Mouse (Mus musculus): ENCODE measurements around the gene Macrod1. TPM values are rescaled to one million over a fixed set of nuclear protein-coding genes. Genes with fewer than 3 reads are reported as not detected.

Gene Macrod1
- 11.3 and 12.2 TPM in 2 replicates for polyA plus RNA-seq (2016; fragmentation: Nextera tagmentation; extraction: Ambion mirVana)

DNA sequence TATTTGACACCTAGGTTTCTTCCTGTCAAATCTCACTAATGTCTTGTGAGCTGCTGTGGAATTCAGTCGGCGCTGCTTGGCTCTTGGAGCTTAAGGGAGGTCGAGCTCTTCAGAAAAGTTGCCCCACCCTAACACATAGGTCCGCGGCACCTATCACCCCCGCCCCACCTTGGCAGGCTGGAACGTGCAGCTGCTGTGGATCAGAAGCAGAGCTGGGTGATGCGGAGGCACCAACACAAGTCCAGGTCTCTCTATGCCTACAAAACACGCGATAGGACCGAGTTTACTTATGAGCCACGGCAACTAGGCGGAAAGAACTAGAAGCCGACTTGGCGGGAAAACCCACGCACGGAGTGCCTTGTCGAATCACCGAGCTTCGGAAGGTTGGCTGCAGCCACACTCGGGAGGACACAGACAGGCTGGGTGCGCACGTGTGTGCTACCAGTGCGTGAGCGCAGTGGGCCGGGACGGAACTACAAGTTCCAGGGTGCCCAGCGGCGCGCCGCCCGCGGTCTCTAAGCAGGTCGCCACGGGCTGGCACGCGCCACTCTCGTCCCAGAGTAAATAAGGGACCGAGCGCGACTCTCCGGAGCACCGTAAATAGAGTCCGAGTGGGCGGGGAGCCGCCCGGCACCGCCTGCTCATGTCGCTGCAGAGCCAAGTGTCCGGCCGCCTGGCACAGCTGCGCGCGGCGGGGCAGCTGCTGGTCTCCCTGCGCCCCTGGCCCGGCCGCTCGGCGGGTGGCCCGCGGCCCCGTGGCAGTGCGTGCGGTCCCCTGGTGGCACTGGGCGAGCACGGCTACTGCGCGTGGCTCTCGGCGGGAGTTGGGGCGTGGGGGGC is at the start of gene Macrod1:
Macrod1 (plus strand) TSS at position 563 of the 840 bp plus-strand sequence.
- WGBS: under 1% methylated on average over 72 of the region's 72 CpGs
- H3K27me3 ChIP-seq: peaks cover 7% of the 10 kb centered on the region; the same call in 1 of the 2 replicates

GRCm38 (mm10) chr19:7006892-7007593 is 49.6 kb upstream of the Macrod1 start:
- Histone ChIP-seq H3K36me3 (no peaks in the 10 kb centered on the region), H3K9ac (no peak overlapping the region), H3K4me3 (no peak overlapping the region), H3K27me3 (no peaks in the 10 kb centered on the region), H3K4me1 (no peaks in the 10 kb centered on the region), H3K27ac (no peak overlapping the region), H3K9me3 (no peaks in the 10 kb centered on the region), H3K4me2 (replicated peaks) (no peak overlapping the region)
- no peak for ATAC-seq (ENCODE audit: insufficient number of reproducible peaks, insufficient read depth, low FRiP score, low TSS enrichment)
- 86% methylated on average over 9 of the region's 9 CpGs for WGBS

More for the DNA sequence above, at the start of gene Macrod1:
- Histone ChIP-seq H3K4me2 (replicated peaks) (peak within 1 kb of the TSS; percentile 100), H3K9me3 (no peaks in the 10 kb centered on the region), H3K4me3 (peak within 1 kb of the TSS; percentile 67), H3K27ac (no peak within 1 kb of the TSS), H3K9ac (peak within 1 kb of the TSS; percentile 64), H3K36me3 (no peaks in the 10 kb centered on the region), H3K4me1 (peaks cover 23% of the 10 kb centered on the region)
- ATAC-seq (ENCODE audit: insufficient number of reproducible peaks, insufficient read depth, low FRiP score, low TSS enrichment): peak; percentile 45

- Histone ChIP-seq H3K9me3 (no peaks in the 10 kb centered on the region), H3K36me3 (peaks cover 15% of the 10 kb centered on the region), H3K27me3 (no peaks in the 10 kb centered on the region), H3K9ac (no peak overlapping the region), H3K4me3 (no peak overlapping the region), H3K27ac (no peak overlapping the region), H3K4me2 (replicated peaks) (no peak overlapping the region), H3K4me1 (no peaks in the 10 kb centered on the region)
- 82% methylated on average over 4 of the region's 4 CpGs for WGBS
- ATAC-seq (ENCODE audit: insufficient number of reproducible peaks, insufficient read depth, low FRiP score, low TSS enrichment): no peak
Measured at GRCm38 (mm10) chr19:7012426-7012825, 44.2 kb upstream of the Macrod1 start.

- no peak overlapping the region for H3K27ac ChIP-seq
- H3K36me3 ChIP-seq: peaks cover 20% of the 10 kb centered on the region
- no peak overlapping the region for H3K9ac ChIP-seq
- no peak overlapping the region for H3K4me3 ChIP-seq
- no peak overlapping the region for H3K4me2 ChIP-seq (replicated peaks)
- no peaks in the 10 kb centered on the region for H3K4me1 ChIP-seq
- no peak for ATAC-seq (ENCODE audit: insufficient number of reproducible peaks, insufficient read depth, low FRiP score, low TSS enrichment)
- WGBS: 85% methylated on average over 9 of the region's 9 CpGs
- H3K27me3 ChIP-seq: no peaks in the 10 kb centered on the region
- no peaks in the 10 kb centered on the region for H3K9me3 ChIP-seq
Measured at GRCm38 (mm10) chr19:7013984-7014383, 42.6 kb upstream of the Macrod1 start.

- no peaks in the 10 kb centered on the region for H3K27me3 ChIP-seq
- H3K4me3 ChIP-seq: no peak overlapping the region
- no peak overlapping the region for H3K4me2 ChIP-seq (replicated peaks)
- 88% methylated on average over 20 of the region's 20 CpGs for WGBS
- H3K9me3 ChIP-seq: no peaks in the 10 kb centered on the region
- peaks cover 27% of the 10 kb centered on the region for H3K36me3 ChIP-seq
- H3K4me1 ChIP-seq: no peaks in the 10 kb centered on the region
- no peak overlapping the region for H3K27ac ChIP-seq
- H3K9ac ChIP-seq: no peak overlapping the region
- no peak for ATAC-seq (ENCODE audit: insufficient number of reproducible peaks, insufficient read depth, low FRiP score, low TSS enrichment)
Measured at GRCm38 (mm10) chr19:7014481-7015135, 42.0 kb upstream of the Macrod1 start.

DNA sequence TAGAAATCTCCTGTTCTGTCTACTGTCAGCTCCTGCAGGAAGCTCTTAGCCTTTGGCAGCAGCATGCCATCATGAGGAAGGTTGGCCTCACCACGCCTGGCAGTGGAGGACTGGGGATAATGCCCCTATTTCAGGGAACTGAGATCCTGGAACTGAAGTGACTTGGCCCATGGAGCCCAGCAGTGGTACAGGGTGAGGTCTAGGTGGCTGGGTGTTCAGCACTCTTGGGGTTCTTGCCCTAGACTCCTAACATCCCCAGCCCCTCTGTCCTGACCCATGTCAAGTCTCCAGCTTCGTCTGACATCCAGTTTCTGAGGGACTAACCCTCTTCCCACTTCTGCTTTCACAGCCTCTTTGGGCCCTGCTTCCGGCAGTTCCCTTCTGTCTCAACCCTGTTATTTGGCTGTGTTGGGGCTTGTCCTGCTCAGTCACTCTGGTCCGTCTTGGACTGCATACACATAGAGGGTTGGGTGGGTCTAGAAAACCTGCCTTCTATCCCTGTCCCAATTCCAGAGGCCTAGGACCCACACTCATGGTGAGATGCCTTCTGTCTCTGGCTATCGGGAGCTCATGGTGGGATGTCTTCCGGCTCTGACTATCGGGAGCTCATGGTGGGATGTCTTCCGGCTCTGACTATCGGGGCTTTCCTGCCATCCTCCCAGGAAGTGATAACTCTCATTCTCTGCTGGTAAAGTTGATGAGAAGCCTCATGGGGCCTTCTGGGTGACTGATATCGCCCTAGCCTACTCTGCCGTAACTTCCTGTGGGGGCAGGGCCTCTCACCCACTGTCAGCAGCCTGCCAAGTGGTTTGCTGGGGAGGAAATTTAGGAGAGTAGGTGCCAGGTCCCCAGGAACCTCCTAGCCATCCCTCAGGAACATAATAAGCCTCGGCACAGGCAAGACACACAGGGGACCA is 38.8 kb upstream of the Macrod1 start:
- H3K9ac ChIP-seq: no peak overlapping the region
- H3K4me2 ChIP-seq (replicated peaks): no peak overlapping the region
- ATAC-seq (ENCODE audit: insufficient number of reproducible peaks, insufficient read depth, low FRiP score, low TSS enrichment): no peak
- H3K27me3 ChIP-seq: no peaks in the 10 kb centered on the region
- H3K4me3 ChIP-seq: no peak overlapping the region
- no peaks in the 10 kb centered on the region for H3K9me3 ChIP-seq
- H3K36me3 ChIP-seq: peaks cover 58% of the 10 kb centered on the region
- no peaks in the 10 kb centered on the region for H3K4me1 ChIP-seq
- H3K27ac ChIP-seq: no peak overlapping the region
- WGBS: 84% methylated on average over 12 of the region's 12 CpGs

DNA sequence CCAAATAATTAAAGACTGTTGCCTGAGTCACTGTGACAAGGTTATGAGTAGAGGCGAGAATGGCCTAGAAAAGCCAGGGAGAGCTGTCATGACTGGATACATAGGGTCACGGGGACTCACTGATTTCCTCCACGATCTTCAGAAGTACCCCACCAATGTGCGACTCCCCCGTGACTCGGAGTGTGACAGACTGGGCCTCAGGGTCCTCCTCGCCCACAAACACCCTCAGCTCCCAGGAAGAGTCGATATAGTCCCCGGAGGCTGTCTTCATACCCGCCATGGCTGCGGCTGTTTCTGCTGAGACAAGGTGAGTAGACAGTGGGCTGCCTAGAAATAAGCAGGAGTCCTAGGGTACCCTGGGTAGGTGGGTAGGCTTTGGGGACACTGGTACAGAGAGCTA is 38.1 kb upstream of the Macrod1 start:
- no peak overlapping the region for H3K9ac ChIP-seq
- H3K27me3 ChIP-seq: no peaks in the 10 kb centered on the region
- peaks cover 62% of the 10 kb centered on the region for H3K36me3 ChIP-seq
- no peak overlapping the region for H3K4me2 ChIP-seq (replicated peaks)
- no peak overlapping the region for H3K4me3 ChIP-seq
- no peak overlapping the region for H3K27ac ChIP-seq
- H3K4me1 ChIP-seq: no peaks in the 10 kb centered on the region
- H3K9me3 ChIP-seq: no peaks in the 10 kb centered on the region
- ATAC-seq (ENCODE audit: insufficient number of reproducible peaks, insufficient read depth, low FRiP score, low TSS enrichment): no peak
- WGBS: 88% methylated on average over 11 of the region's 11 CpGs

DNA sequence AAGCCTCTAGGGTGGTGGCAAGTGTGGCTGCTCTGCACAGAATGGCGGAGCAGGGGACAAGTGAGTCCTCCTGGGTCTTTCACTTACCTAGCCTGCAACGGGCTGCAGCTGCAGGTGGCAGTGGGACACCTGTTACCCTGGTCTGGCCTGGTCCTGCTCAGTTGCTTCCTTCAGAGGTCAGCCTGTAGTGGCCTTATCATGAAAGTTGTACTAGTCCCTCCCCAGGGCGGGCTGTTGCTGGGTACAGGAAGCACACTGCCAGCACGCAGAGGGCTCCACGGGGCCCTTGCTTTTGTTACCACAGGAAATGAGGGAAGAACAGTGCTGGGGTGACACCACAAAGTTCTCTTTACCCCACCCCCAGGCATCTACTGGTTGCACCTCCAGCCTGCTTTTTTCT is 37.4 kb upstream of the Macrod1 start, which contains the start of gene Fermt3:
Fermt3 (minus strand) TSS at position 279 of the 400 bp plus-strand sequence.
- no peaks in the 10 kb centered on the region for H3K27me3 ChIP-seq
- H3K9ac ChIP-seq: no peak within 1 kb of the TSS
- WGBS: 83% methylated on average over 5 of the region's 5 CpGs
- H3K4me2 ChIP-seq (replicated peaks): no peak within 1 kb of the TSS
- 0 out of 2 replicates have a peak within 1 kb of the TSS, but pooled peaks have one; percentile 6 for H3K27ac ChIP-seq
- 0 out of 2 replicates have a peak, but pooled peaks have one; percentile 23 for ATAC-seq (ENCODE audit: insufficient number of reproducible peaks, insufficient read depth, low FRiP score, low TSS enrichment)
- no peaks in the 10 kb centered on the region for H3K4me1 ChIP-seq
- no peak within 1 kb of the TSS for H3K4me3 ChIP-seq
- peaks cover 61% of the 10 kb centered on the region for H3K36me3 ChIP-seq
- no peaks in the 10 kb centered on the region for H3K9me3 ChIP-seq

DNA sequence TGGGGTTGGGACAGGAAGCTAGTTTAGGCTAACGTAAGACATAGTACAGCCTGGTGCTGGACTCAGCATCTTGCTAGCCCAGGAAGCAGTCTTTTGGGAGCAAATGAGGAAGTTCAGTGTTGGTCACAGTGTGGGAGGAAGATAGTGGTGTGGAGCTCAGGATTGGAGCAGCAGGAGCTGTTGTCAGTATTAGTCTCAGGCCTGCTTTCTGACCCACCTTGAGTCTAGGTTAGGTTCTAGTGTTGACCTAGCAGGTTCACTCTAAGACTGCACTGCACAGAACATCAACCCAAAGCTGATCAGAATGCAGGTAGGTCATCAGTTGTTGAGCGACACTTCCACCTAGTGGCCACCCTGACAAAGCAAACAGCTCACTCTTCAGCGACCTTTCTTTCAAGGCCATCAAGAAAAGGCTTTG is 36.4 kb upstream of the Macrod1 start:
- ATAC-seq (ENCODE audit: insufficient number of reproducible peaks, insufficient read depth, low FRiP score, low TSS enrichment): no peak
- Histone ChIP-seq H3K4me1 (no peaks in the 10 kb centered on the region), H3K9ac (no peak overlapping the region), H3K36me3 (peaks cover 66% of the 10 kb centered on the region), H3K9me3 (no peaks in the 10 kb centered on the region), H3K4me3 (no peak overlapping the region), H3K27me3 (no peaks in the 10 kb centered on the region), H3K4me2 (replicated peaks) (no peak overlapping the region), H3K27ac (no peak overlapping the region)
- 52% methylated on average over 3 of the region's 3 CpGs for WGBS

GRCm38 (mm10) chr19:7029531-7029930 is 27.1 kb upstream of the Macrod1 start:
- H3K4me1 ChIP-seq: no peaks in the 10 kb centered on the region
- no peak overlapping the region for H3K4me3 ChIP-seq
- no peak overlapping the region for H3K4me2 ChIP-seq (replicated peaks)
- ATAC-seq (ENCODE audit: insufficient number of reproducible peaks, insufficient read depth, low FRiP score, low TSS enrichment): no peak
- H3K9me3 ChIP-seq: no peaks in the 10 kb centered on the region
- peaks cover 95% of the 10 kb centered on the region for H3K36me3 ChIP-seq
- WGBS: 94% methylated on average over 5 of the region's 5 CpGs
- no peak overlapping the region for H3K27ac ChIP-seq
- no peak overlapping the region for H3K9ac ChIP-seq
- H3K27me3 ChIP-seq: no peaks in the 10 kb centered on the region

DNA sequence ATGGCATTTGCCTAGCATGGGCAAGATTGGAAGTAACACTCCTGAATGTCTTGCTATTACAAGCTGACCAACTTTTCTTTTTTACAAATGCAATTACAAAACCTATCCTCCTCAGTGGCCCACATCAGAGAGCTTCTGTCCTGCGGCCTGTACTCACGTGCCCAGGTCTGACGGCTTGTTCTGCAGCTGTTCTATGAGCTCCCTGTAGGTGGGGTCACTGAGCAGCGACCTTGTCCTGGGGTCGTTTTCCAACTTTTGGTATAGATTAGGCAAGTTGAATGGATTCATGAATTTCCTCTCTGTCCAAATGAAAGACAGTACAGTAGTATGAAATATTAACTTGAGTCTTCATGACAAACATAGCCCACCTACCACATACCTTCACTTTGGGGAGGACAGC is 22.6 kb upstream of the Macrod1 start:
- H3K4me3 ChIP-seq: no peak overlapping the region
- H3K4me1 ChIP-seq: peaks cover 8% of the 10 kb centered on the region
- peaks cover 68% of the 10 kb centered on the region for H3K36me3 ChIP-seq
- WGBS: 91% methylated on average over 5 of the region's 5 CpGs
- ATAC-seq (ENCODE audit: insufficient number of reproducible peaks, insufficient read depth, low FRiP score, low TSS enrichment): no peak
- no peaks in the 10 kb centered on the region for H3K9me3 ChIP-seq
- no peaks in the 10 kb centered on the region for H3K27me3 ChIP-seq
- no peak overlapping the region for H3K27ac ChIP-seq
- H3K4me2 ChIP-seq (replicated peaks): no peak overlapping the region
- H3K9ac ChIP-seq: no peak overlapping the region

Measured in embryonic facial prominence, embryonic 12.5 days (tissue).